Mouse (Mus musculus) midbrain, postnatal 0 days (tissue): ENCODE measurements around the gene Mt2. TPM values are rescaled to one million over a fixed set of nuclear protein-coding genes. Genes with fewer than 3 reads are reported as not detected.
"Not testable (repeated sequence)": the region's sequence is repeated elsewhere in the genome, so short reads cannot be mapped to it uniquely, and the experiment has no call there.

Source experiments
- ATAC-seq: fragments of 200-750 bp; cut with Nextera tagmentation; 2 replicates; pipeline ENCODE4 v1.8.0; 2017; ENCODE audit warnings: moderate number of reproducible peaks, mild to moderate bottlenecking, moderate TSS enrichment, moderate library complexity; ENCODE audit not compliant: low FRiP score
- DNase-seq: peaks from one replicate; pipeline ENCODE4 v3.0.0-alpha.2; 2015; ENCODE audit warnings: low spot score
- H3K27ac ChIP-seq: fragments of 300-500 bp; sonication (generic); 2 replicates; pipeline ENCODE4 v1.5.1; 2014; ENCODE audit warnings: low read depth, mild to moderate bottlenecking, low read length, mixed read lengths
- H3K27me3 ChIP-seq: fragments of 300-500 bp; sonication (generic); 2 replicates; pipeline ENCODE4 v1.6.1; 2014; ENCODE audit warnings: low read length, control low read depth, mixed read lengths; ENCODE audit not compliant: insufficient read depth
- H3K36me3 ChIP-seq: fragments of 300-500 bp; sonication (generic); 2 replicates; pipeline ENCODE4 v1.6.1; 2014; ENCODE audit warnings: low read length, control low read depth, mixed read lengths; ENCODE audit not compliant: insufficient read depth
- H3K4me1 ChIP-seq: fragments of 300-500 bp; sonication (generic); 2 replicates; pipeline ENCODE4 v1.6.1; 2014; ENCODE audit warnings: mild to moderate bottlenecking, control low read depth, antibody characterized with exemption, low read length, mixed read lengths; ENCODE audit not compliant: insufficient read depth
- H3K4me2 ChIP-seq: fragments of 300-500 bp; sonication (generic); 2 replicates; pipeline ENCODE4 v1.6.1; 2014; ENCODE audit warnings: low read depth, mild to moderate bottlenecking, low read length, mixed read lengths; ENCODE audit not compliant: poor library complexity, severe bottlenecking
- H3K4me3 ChIP-seq: fragments of 300-500 bp; sonication (generic); 2 replicates; pipeline ENCODE4 v1.5.1; 2014; ENCODE audit warnings: low read depth, mild to moderate bottlenecking, low read length, moderate library complexity
- H3K9ac ChIP-seq: fragments of 300-500 bp; sonication (generic); replicated peaks from 2 replicates; pipeline ENCODE4 v1.6.1; 2014; ENCODE audit warnings: mild to moderate bottlenecking, low read length, moderate library complexity, mixed read lengths; ENCODE audit not compliant: poor library complexity, severe bottlenecking
- H3K9me3 ChIP-seq: fragments of 300-500 bp; sonication (generic); 2 replicates; pipeline ENCODE4 v1.6.1; 2016; ENCODE audit warnings: low read length, control low read depth
- CTCF ChIP-seq: IDR thresholded peaks from 2 replicates; pipeline ENCODE4 v1.5.1; 2016; ENCODE audit warnings: antibody characterized with exemption, mild to moderate bottlenecking
- WGBS: fragments of 180-500 bp; shearing (Covaris S2); extraction: QIAGEN DNeasy Blood & Tissue Kit; methylation state at CpG from one replicate; pipeline ENCODE4 v1.1.7; 2014; 5-methylcytosine and 5-hydroxymethylcytosine counted together
- polyA plus RNA-seq: library from polyadenylated mRNA; unstranded; fragments of >200 nt; fragmentation: Nextera tagmentation; extraction: Ambion mirVana; gene quantifications from 2 replicates; pipeline ENCODE4 v1.2.1, GENCODE M21; 2015
- total RNA-seq: library from RNA; depleted of rRNA; stranded (reverse); fragments of >200 nt; gene quantifications from 2 replicates; pipeline ENCODE4 v1.2.3, GENCODE M21; 2014

The Mt2 gene
- total and polyA plus RNA-seq, 2 experiments from 2014 or later: 92.3 to 131 TPM

GRCm38 (mm10) chr8:94132096-94132495, 40.4 kb upstream of the Mt2 start:
- Histone ChIP-seq H3K4me1 (no peaks in the 10 kb centered on the region), H3K9ac (no peak overlapping the region), H3K36me3 (no peaks in the 10 kb centered on the region), H3K4me3 (no peak overlapping the region), H3K4me2 (no peak overlapping the region), H3K27me3 (no peaks in the 10 kb centered on the region), H3K9me3 (no peaks in the 10 kb centered on the region), H3K27ac (no peak overlapping the region)
- ATAC-seq (no peak), DNase-seq (no peak)
- no peak for TF ChIP-seq CTCF
- WGBS: 77% methylated on average over 5 of the region's 5 CpGs

GRCm38 (mm10) chr8:94134601-94135000, 37.9 kb upstream of the Mt2 start:
- 78% methylated on average over 3 of the region's 3 CpGs for WGBS

DNA sequence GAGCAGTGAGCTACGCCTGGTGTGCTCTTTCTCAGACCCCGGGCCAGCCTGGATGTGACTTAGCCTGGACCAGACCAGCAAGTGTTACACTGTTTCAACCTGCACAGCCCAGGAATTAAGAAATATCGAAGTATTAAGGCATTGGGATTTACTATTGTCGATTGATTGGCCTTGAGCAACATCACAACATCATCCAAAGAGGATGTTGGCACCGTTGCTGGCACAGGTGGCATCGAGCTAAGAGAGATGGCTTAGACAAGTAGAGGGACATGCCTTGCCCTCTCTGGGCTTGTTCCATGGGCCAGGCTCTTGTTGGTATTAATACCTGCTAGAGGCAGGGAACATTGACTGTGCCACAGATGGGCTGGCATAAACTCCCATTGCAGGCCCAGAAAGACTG, 36.9 kb upstream of the Mt2 start:
- ATAC-seq: no peak
- TF ChIP-seq CTCF: no peak

More at GRCm38 (mm10) chr8:94134601-94135000, 37.9 kb upstream of the Mt2 start:
- ATAC-seq, H3K9ac ChIP-seq, DNase-seq, H3K27me3 ChIP-seq, H3K9me3 ChIP-seq, H3K4me3 ChIP-seq, H3K36me3 ChIP-seq, H3K4me1 ChIP-seq, H3K4me2 ChIP-seq, H3K27ac ChIP-seq: not testable (repeated sequence)

DNA sequence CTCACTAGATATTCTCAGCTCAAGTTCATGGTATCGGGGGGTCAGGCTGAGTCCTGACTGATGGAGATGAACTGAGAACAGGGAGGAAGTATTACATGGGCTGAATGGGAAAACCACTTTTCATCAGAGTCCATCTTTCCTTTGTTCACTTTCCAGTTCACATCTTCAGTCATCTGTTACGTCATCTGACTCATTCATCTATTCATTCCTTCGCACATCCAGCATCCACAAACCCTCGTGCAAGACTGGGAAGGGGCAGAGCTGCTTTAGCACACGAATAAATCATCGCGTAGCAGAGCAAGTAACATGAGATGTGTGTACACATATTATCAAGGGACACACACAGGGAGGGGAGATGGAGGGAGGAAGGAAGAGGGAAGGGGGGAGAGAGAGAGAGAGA, 36.3 kb upstream of the Mt2 start:
- Histone ChIP-seq H3K4me2 (no peak overlapping the region), H3K27ac (no peak overlapping the region), H3K4me1 (no peaks in the 10 kb centered on the region), H3K27me3 (no peaks in the 10 kb centered on the region), H3K36me3 (no peaks in the 10 kb centered on the region), H3K4me3 (no peak overlapping the region), H3K9me3 (no peaks in the 10 kb centered on the region), H3K9ac (no peak overlapping the region)
- ATAC-seq (no peak), DNase-seq (no peak)
- 82% methylated on average over 7 of the region's 7 CpGs for WGBS
- TF ChIP-seq CTCF: no peak

More for the DNA sequence above, 36.9 kb upstream of the Mt2 start:
- Histone ChIP-seq H3K4me3 (no peak overlapping the region), H3K27me3 (no peaks in the 10 kb centered on the region), H3K9ac (no peak overlapping the region), H3K36me3 (no peaks in the 10 kb centered on the region), H3K4me1 (no peaks in the 10 kb centered on the region), H3K4me2 (no peak overlapping the region), H3K9me3 (no peaks in the 10 kb centered on the region), H3K27ac (no peak overlapping the region)
- DNase-seq: no peak
- WGBS: 92% methylated on average over 6 of the region's 6 CpGs

- Histone ChIP-seq H3K4me1 (no peaks in the 10 kb centered on the region), H3K36me3 (no peaks in the 10 kb centered on the region), H3K9me3 (no peaks in the 10 kb centered on the region), H3K27me3 (no peaks in the 10 kb centered on the region), H3K27ac (no peak within 1 kb of the TSS), H3K4me3 (no peak within 1 kb of the TSS), H3K4me2 (no peak within 1 kb of the TSS), H3K9ac (no peak within 1 kb of the TSS)
- no peak for ATAC-seq
- no peak for TF ChIP-seq CTCF
- no peak for DNase-seq
- WGBS: 70% methylated on average over 6 of the region's 6 CpGs
Measured at GRCm38 (mm10) chr8:94136933-94137332, 35.5 kb upstream of the Mt2 start, which contains the start of gene Mt4. TSS of gene Mt4 (plus strand) at chr8:94137197.

GRCm38 (mm10) chr8:94140266-94140795, 32.1 kb upstream of the Mt2 start:
- TF ChIP-seq CTCF: no peak
- ATAC-seq: no peak
- no peak overlapping the region for H3K9ac ChIP-seq
- no peaks in the 10 kb centered on the region for H3K9me3 ChIP-seq
- no peaks in the 10 kb centered on the region for H3K27me3 ChIP-seq
- no peak overlapping the region for H3K4me2 ChIP-seq
- no peak overlapping the region for H3K4me3 ChIP-seq
- no peak for DNase-seq
- H3K4me1 ChIP-seq: no peaks in the 10 kb centered on the region
- no peaks in the 10 kb centered on the region for H3K36me3 ChIP-seq
- no peak overlapping the region for H3K27ac ChIP-seq
- WGBS: 74% methylated on average over 4 of the region's 4 CpGs
